Mouse (Mus musculus): ENCODE results near the gene Fam135a.
"Not testable (repeated sequence)": the region's sequence is repeated elsewhere in the genome, so short reads cannot be mapped to it uniquely, and the experiment has no call there.

- not testable (repeated sequence) for TF ChIP-seq CTCF (IDR thresholded peaks at IDR 0.05 in 2 of 3, conservative IDR thresholded peaks at IDR 0.05 in 1 of 3; ENCODE audit: control insufficient read depth in 1 of 3, insufficient read depth in 1 of 3, low read depth in 2 of 3, low read length in 3 of 3, poor library complexity in 1 of 3, severe bottlenecking in 1 of 3); GATA1 (IDR thresholded peaks at IDR 0.05; ENCODE audit: low read depth, low read length); ETS1 (IDR thresholded peaks at IDR 0.05; ENCODE audit: low read depth, low read length); MXI1 (IDR thresholded peaks at IDR 0.05; ENCODE audit: low read depth, low read length); EP300 (IDR thresholded peaks at IDR 0.05; ENCODE audit: low read depth in 1 of 2, low read length in 2 of 2); KAT2A (conservative IDR thresholded peaks at IDR 0.05; ENCODE audit: low read depth, low read length); POLR2A (IDR thresholded peaks at IDR 0.05; ENCODE audit: control insufficient read depth in 1 of 2, insufficient read depth in 1 of 2, low read depth in 1 of 2, low read length in 2 of 2, poor library complexity in 1 of 2); ZKSCAN1 (IDR thresholded peaks at IDR 0.05; ENCODE audit: low read depth, low read length); USF1 (IDR thresholded peaks at IDR 0.05; ENCODE audit: low read depth, low read length); NELFE (IDR thresholded peaks at IDR 0.05; ENCODE audit: low read depth, low read length); SMC3 (IDR thresholded peaks at IDR 0.05; ENCODE audit: low read depth, low read length); HCFC1 (IDR thresholded peaks at IDR 0.05; ENCODE audit: low read depth, low read length); ELF1 (IDR thresholded peaks at IDR 0.05; ENCODE audit: low read depth, low read length)
These were observed 129.0 kb downstream of the Fam135a start for GRCm38 (mm10) chr1:23971159-23971558.
